Comparison of ENCODE assay signal across 15 mouse cellular contexts in the genomic region with DNA sequence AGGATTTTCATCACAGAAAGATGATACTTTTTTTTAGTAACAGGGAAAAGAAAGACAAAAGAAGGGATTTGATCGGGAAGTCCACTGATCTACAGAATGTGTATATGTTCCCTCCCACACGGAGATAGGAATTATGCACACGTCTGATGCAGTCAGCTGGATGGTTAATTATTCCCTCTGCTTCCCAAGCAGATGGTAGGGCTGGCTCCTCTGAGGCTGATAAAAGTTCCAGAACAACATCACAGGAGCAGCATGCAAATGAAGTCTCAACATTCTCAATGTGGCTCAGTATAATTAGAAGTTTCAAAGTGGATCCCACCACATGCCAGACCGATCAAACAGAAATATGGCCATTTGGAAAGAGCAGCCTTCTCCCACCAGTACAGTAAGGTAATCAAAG.
A peak's percentile ranks its signal among the peaks of the same experiment; 100 is the strongest.
DNase-seq lines count a peak whose midpoint lies in the region; ATAC-seq lines count a peak whose summit lies in the region.
"Had no signal": no experiment of that assay in that cellular context is flagged by ENCODE, and none has a peak within 500 bp of the region (broad histone marks: within the 10 kb centered on the region; RNA-seq: fewer than 3 reads in every experiment).

No protein-coding gene starts in this region.

- 0 out of 2 replicates have a peak, but pooled peaks cover 3% of the 10 kb centered on the region for H3K4me1 ChIP-seq in forebrain, embryonic 16.5 days (replicated peaks; ENCODE audit: control insufficient read depth, insufficient read depth, low read length)
- H3K4me1 ChIP-seq in neural tube, embryonic 14.5 days (ENCODE audit: control insufficient read depth, insufficient read depth, low read length): no peaks in the 10 kb centered on the region
- H3K4me1 ChIP-seq in kidney, embryonic 16.5 days (ENCODE audit: insufficient read depth, low read length): no peaks in the 10 kb centered on the region

- H3K4me3 ChIP-seq in forebrain, embryonic 16.5 days (replicated peaks; ENCODE audit: low read length): no peak overlapping the region
- H3K4me3 ChIP-seq in neural tube, embryonic 14.5 days (ENCODE audit: low read depth, low read length): no peak overlapping the region
- H3K4me3 ChIP-seq in kidney, embryonic 16.5 days (ENCODE audit: low read length): no peak overlapping the region
- H3K4me3 ChIP-seq: myocyte had no signal

- no peaks in the 10 kb centered on the region for H3K36me3 ChIP-seq in forebrain, embryonic 16.5 days (ENCODE audit: control insufficient read depth, insufficient read depth)
- H3K36me3 ChIP-seq in neural tube, embryonic 14.5 days (ENCODE audit: control insufficient read depth, insufficient read depth, low read length): no peaks in the 10 kb centered on the region
- no peaks in the 10 kb centered on the region for H3K36me3 ChIP-seq in kidney, embryonic 16.5 days (ENCODE audit: insufficient read depth, low read length)

- H3K4me2 ChIP-seq in forebrain, embryonic 16.5 days (ENCODE audit: low read length): no peak overlapping the region
- H3K4me2 ChIP-seq in neural tube, embryonic 14.5 days (ENCODE audit: low read depth, low read length): no peak overlapping the region
- H3K4me2 ChIP-seq in kidney, embryonic 16.5 days (replicated peaks; ENCODE audit: low read depth, low read length): no peak overlapping the region

- DNase-seq in frontal cortex, postnatal 25 days (ENCODE audit: low spot score in 2 of 2): no peak
- peak; percentile 81 for DNase-seq in layer of hippocampus, adult 9-11 months
- DNase-seq in adrenal gland, adult 2 months: no peak
- DNase-seq in heart, adult 9 months (ENCODE audit: low spot score in 2 of 2): no peak
- DNase-seq: adrenal gland, postnatal 10 days; cerebellum, adult 8-10 months; heart, adult 11 months; lung, postnatal 10 days; thymus, postnatal 25 days had no signal

- H3K9me3 ChIP-seq in forebrain, embryonic 16.5 days (ENCODE audit: control insufficient read depth, low read length): no peaks in the 10 kb centered on the region
- no peaks in the 10 kb centered on the region for H3K9me3 ChIP-seq in neural tube, embryonic 14.5 days (ENCODE audit: control insufficient read depth, low read length)
- H3K9me3 ChIP-seq in kidney, embryonic 16.5 days (ENCODE audit: low read length): no peaks in the 10 kb centered on the region

- WGBS in forebrain, embryonic 16.5 days: 31% methylated on average over 4 of the region's 4 CpGs
- WGBS in neural tube, embryonic 14.5 days: 37% methylated on average over 4 of the region's 4 CpGs
- 68% methylated on average over 4 of the region's 4 CpGs for WGBS in kidney, embryonic 16.5 days

- no peak overlapping the region for H3K27ac ChIP-seq in forebrain, embryonic 16.5 days (ENCODE audit: low read length)
- no peak overlapping the region for H3K27ac ChIP-seq in neural tube, embryonic 14.5 days (ENCODE audit: low read depth, low read length)
- no peak overlapping the region for H3K27ac ChIP-seq in kidney, embryonic 16.5 days (ENCODE audit: low read length)
- H3K27ac ChIP-seq: kidney, postnatal 0 days had no signal

- peak; percentile 96 for ATAC-seq in frontal cortex, adult (ENCODE audit: low TSS enrichment)
- ATAC-seq in forebrain, embryonic 16.5 days: peak; percentile 93
- peak; percentile 88 for ATAC-seq in neural tube, embryonic 14.5 days (ENCODE audit: low read depth)
- ATAC-seq in kidney, embryonic 16.5 days (ENCODE audit: low FRiP score, low TSS enrichment): no peak

- H3K27me3 ChIP-seq in forebrain, embryonic 16.5 days (replicated peaks; ENCODE audit: control insufficient read depth, insufficient read depth, low read length): no peaks in the 10 kb centered on the region
- no peaks in the 10 kb centered on the region for H3K27me3 ChIP-seq in neural tube, embryonic 14.5 days (ENCODE audit: control insufficient read depth, insufficient read depth, low read length)
- H3K27me3 ChIP-seq in kidney, embryonic 16.5 days (ENCODE audit: insufficient read depth, low read length): no peaks in the 10 kb centered on the region

- no peak overlapping the region for H3K9ac ChIP-seq in forebrain, embryonic 16.5 days (replicated peaks; ENCODE audit: low read depth, low read length)
- H3K9ac ChIP-seq in neural tube, embryonic 14.5 days (replicated peaks; ENCODE audit: low read depth, low read length): no peak overlapping the region
- H3K9ac ChIP-seq in kidney, embryonic 16.5 days (replicated peaks; ENCODE audit: low read length): no peak overlapping the region
